Mouse (Mus musculus) spleen, adult 2 months (tissue): ENCODE data around the gene Sat2.

ENCODE experiments used
- CTCF ChIP-seq: fragments of 200-500 bp; IDR thresholded peaks from 2 replicates; pipeline ENCODE4 v1.5.1; 2011; ENCODE audit warnings: mild to moderate bottlenecking, inconsistent platforms; ENCODE audit not compliant: insufficient read depth, insufficient read length, insufficient replicate concordance; ENCODE audit errors: extremely low read depth
- POLR2A ChIP-seq: fragments of 200-500 bp; IDR thresholded peaks from 2 replicates; pipeline ENCODE4 v1.6.1; 2011; ENCODE audit warnings: low read depth, low read length, inconsistent platforms

GRCm38 (mm10) chr11:69629802-69630201 is 8.0 kb downstream of the Sat2 start:
- no peak for TF ChIP-seq POLR2A
- no peak for TF ChIP-seq CTCF
